19 mouse cellular contexts compared by ENCODE assay signal in genomic region chr3:50674860-50675566, GRCm38 (mm10).
DNase-seq lines count a peak whose midpoint lies in the region; ATAC-seq and TF ChIP-seq lines count a peak whose summit lies in the region.
"Had no signal": no experiment of that assay in that cellular context is flagged by ENCODE, and none has a peak within 500 bp of the region (broad histone marks: within the 10 kb centered on the region; RNA-seq: fewer than 3 reads in every experiment).

No protein-coding gene starts in this region.

- peak; percentile 62; the same call in 1 of the 2 replicates for ATAC-seq in intestine, embryonic 14.5 days (replicated peaks; ENCODE audit: low FRiP score, low TSS enrichment, low read depth)
- ATAC-seq in stomach, postnatal 0 days (ENCODE audit: low FRiP score, low TSS enrichment), result peak; percentile 84; the same call in 1 of the 2 replicates
- ATAC-seq: forebrain, embryonic 13.5 days; forebrain, postnatal 0 days had no signal

- WGBS in intestine, embryonic 14.5 days, result 76% methylated on average over 4 of the region's 4 CpGs
- WGBS in large intestine, adult 2 months, result 62% methylated on average over 4 of the region's 4 CpGs
- 77% methylated on average over 4 of the region's 4 CpGs for WGBS in stomach, postnatal 0 days

- H3K36me3 ChIP-seq in intestine, embryonic 14.5 days (ENCODE audit: control insufficient read depth, insufficient read depth, low read length), result no peaks in the 10 kb centered on the region
- H3K36me3 ChIP-seq in stomach, postnatal 0 days (ENCODE audit: control insufficient read depth, insufficient read depth, low read length), result no peaks in the 10 kb centered on the region
- H3K36me3 ChIP-seq: embryonic facial prominence, embryonic 10.5 days; heart, embryonic 10.5 days; hindbrain, embryonic 13.5 days had no signal

- no peak overlapping the region for H3K27ac ChIP-seq in intestine, embryonic 14.5 days (ENCODE audit: low read depth)
- H3K27ac ChIP-seq in stomach, postnatal 0 days (replicated peaks), result no peak overlapping the region
- H3K27ac ChIP-seq: embryonic facial prominence, embryonic 10.5 days; forebrain, embryonic 13.5 days; gastrocnemius, adult 2 months; heart, embryonic 10.5 days; hindbrain, embryonic 13.5 days had no signal

- DNase-seq in heart, adult 11 months, result peak; percentile 14
- DNase-seq in heart, postnatal 4 days, result no peak
- DNase-seq in intestine, embryonic 14.5 days (ENCODE audit: low spot score), result no peak
- DNase-seq in large intestine, adult 2 months (ENCODE audit: low read depth, low spot score), result peak; percentile 38
- no peak for DNase-seq in stomach, postnatal 0 days (ENCODE audit: low spot score)
- DNase-seq in cerebellum, postnatal 10 days, result no peak
- DNase-seq in left cerebral cortex, postnatal 36 days (ENCODE audit: low spot score in 2 of 2), result no peak
- DNase-seq: adrenal gland, postnatal 25 days; cerebellum, adult 18-20 months; cerebellum, adult 9-11 months; forebrain, postnatal 0 days; gastrocnemius, adult 2 months; gastrocnemius, postnatal 25 days; heart, adult 18-20 months; heart, postnatal 10 days had no signal

- H3K4me2 ChIP-seq in intestine, embryonic 14.5 days (ENCODE audit: low read length), result no peak overlapping the region
- no peak overlapping the region for H3K4me2 ChIP-seq in stomach, postnatal 0 days (replicated peaks; ENCODE audit: low read depth)
- H3K4me2 ChIP-seq: forebrain, embryonic 13.5 days; hindbrain, embryonic 13.5 days had no signal

- no peak for TF ChIP-seq EP300 in stomach, postnatal 0 days (optimal IDR thresholded peaks at IDR 0.05)

- H3K4me3 ChIP-seq in intestine, embryonic 14.5 days (ENCODE audit: low read depth, low read length), result no peak overlapping the region
- no peak overlapping the region for H3K4me3 ChIP-seq in stomach, postnatal 0 days (ENCODE audit: low read depth, low read length)
- H3K4me3 ChIP-seq: embryonic facial prominence, embryonic 10.5 days; forebrain, embryonic 13.5 days; gastrocnemius, adult 2 months; heart, embryonic 10.5 days; hindbrain, embryonic 13.5 days had no signal

- intact Hi-C loops in left cerebral cortex, postnatal 36 days (cut with DNase I), result no loop called here

- no peak for TF ChIP-seq CTCF in stomach, postnatal 0 days (IDR thresholded peaks at IDR 0.05; ENCODE audit: low read depth)

- no peaks in the 10 kb centered on the region for H3K9me3 ChIP-seq in intestine, embryonic 14.5 days (ENCODE audit: control insufficient read depth, low read length)
- H3K9me3 ChIP-seq in stomach, postnatal 0 days (ENCODE audit: control insufficient read depth, low read length), result no peaks in the 10 kb centered on the region
- H3K9me3 ChIP-seq: embryonic facial prominence, embryonic 10.5 days; forebrain, embryonic 13.5 days; heart, embryonic 10.5 days; hindbrain, embryonic 13.5 days had no signal

- no peaks in the 10 kb centered on the region for H3K27me3 ChIP-seq in intestine, embryonic 14.5 days (replicated peaks; ENCODE audit: control insufficient read depth, insufficient read depth, low read length)
- H3K27me3 ChIP-seq in stomach, postnatal 0 days (ENCODE audit: control insufficient read depth, insufficient read depth, low read length), result no peaks in the 10 kb centered on the region
- H3K27me3 ChIP-seq: forebrain, embryonic 13.5 days; hindbrain, embryonic 13.5 days had no signal

- H3K4me1 ChIP-seq in intestine, embryonic 14.5 days (replicated peaks; ENCODE audit: control insufficient read depth, insufficient read depth, low read length), result no peaks in the 10 kb centered on the region
- H3K4me1 ChIP-seq in stomach, postnatal 0 days (replicated peaks; ENCODE audit: control insufficient read depth, insufficient read depth), result no peaks in the 10 kb centered on the region
- H3K4me1 ChIP-seq: heart, embryonic 10.5 days had no signal

- H3K9ac ChIP-seq in intestine, embryonic 14.5 days (ENCODE audit: low read length), result no peak overlapping the region
- H3K9ac ChIP-seq in stomach, postnatal 0 days (ENCODE audit: low read length), result no peak overlapping the region
- H3K9ac ChIP-seq: forebrain, embryonic 13.5 days; forebrain, postnatal 0 days; hindbrain, embryonic 13.5 days had no signal

Comparison
In these comparisons a context has a peak if more than half of its experiments do, and no peak if none do; other contexts are left out.
1. DNase-seq: peak in heart, adult 11 months (single experiment) and large intestine, adult 2 months (single experiment); none in heart, postnatal 4 days (single experiment), intestine, embryonic 14.5 days (single experiment), stomach, postnatal 0 days (single experiment), cerebellum, postnatal 10 days (0 of 2) and left cerebral cortex, postnatal 36 days (0 of 2).